Mouse (Mus musculus) neural tube, embryonic 14.5 days (tissue): Measurements from ENCODE around the gene Prss53. TPM values are rescaled to one million over a fixed set of nuclear protein-coding genes. Genes with fewer than 3 reads are reported as not detected.
"Not testable (repeated sequence)": the region's sequence is repeated elsewhere in the genome, so short reads cannot be mapped to it uniquely, and the experiment has no call there.

Experiments used
- ATAC-seq: fragments of 200-750 bp; cut with Nextera tagmentation; 2 replicates; pipeline ENCODE4 v1.8.0; 2017; ENCODE audit warnings: low read depth, mild to moderate bottlenecking, moderate TSS enrichment, moderate library complexity
- H3K27ac ChIP-seq: fragments of 300-500 bp; sonication (generic); 2 replicates; pipeline ENCODE4 v1.5.1; 2014; ENCODE audit warnings: low read depth, mild to moderate bottlenecking, control low read depth, low read length, moderate library complexity, mixed read lengths
- H3K27me3 ChIP-seq: fragments of 300-500 bp; sonication (generic); 2 replicates; pipeline ENCODE4 v1.6.1; 2014; ENCODE audit warnings: low read length; ENCODE audit not compliant: control insufficient read depth, insufficient read depth
- H3K36me3 ChIP-seq: fragments of 300-500 bp; sonication (generic); 2 replicates; pipeline ENCODE4 v1.6.1; 2014; ENCODE audit warnings: low read length, mixed read lengths; ENCODE audit not compliant: control insufficient read depth, insufficient read depth
- H3K4me1 ChIP-seq: fragments of 300-500 bp; sonication (generic); 2 replicates; pipeline ENCODE4 v1.6.1; 2014; ENCODE audit warnings: low read length; ENCODE audit not compliant: control insufficient read depth, insufficient read depth
- H3K4me2 ChIP-seq: fragments of 300-500 bp; sonication (generic); 2 replicates; pipeline ENCODE4 v1.6.1; 2014; ENCODE audit warnings: mild to moderate bottlenecking, low read depth, low read length, control low read depth
- H3K4me3 ChIP-seq: fragments of 300-500 bp; sonication (generic); 2 replicates; pipeline ENCODE4 v1.5.1; 2014; ENCODE audit warnings: low read depth, low read length, control low read depth, mixed read lengths
- H3K9ac ChIP-seq: fragments of 300-500 bp; sonication (generic); replicated peaks from 2 replicates; pipeline ENCODE4 v1.6.1; 2014; ENCODE audit warnings: low read depth, mild to moderate bottlenecking, control low read depth, low read length, mixed read lengths
- H3K9me3 ChIP-seq: fragments of 300-500 bp; sonication (generic); 2 replicates; pipeline ENCODE4 v1.6.1; 2016; ENCODE audit warnings: low read length; ENCODE audit not compliant: control insufficient read depth
- WGBS: fragments of 180-500 bp; shearing (Covaris S2); extraction: QIAGEN DNeasy Blood & Tissue Kit; methylation state at CpG from one replicate; pipeline ENCODE4 v1.1.7; 2014; 5-methylcytosine and 5-hydroxymethylcytosine counted together
- polyA plus RNA-seq: library from polyadenylated mRNA; unstranded; fragments of >200 nt; fragmentation: Nextera tagmentation; extraction: Ambion mirVana; gene quantifications from 2 replicates; pipeline ENCODE4 v1.2.1, GENCODE M21; 2014

Gene Prss53
- polyA plus RNA-seq, 1 experiment from 2014 or later, result 0.37 TPM

GRCm38 (mm10) chr7:127842001-127842718, 48.6 kb downstream of the Prss53 start:
- peak overlapping the region; percentile 60 for H3K4me3 ChIP-seq
- peak overlapping the region; percentile 22 for H3K9ac ChIP-seq
- no peaks in the 10 kb centered on the region for H3K36me3 ChIP-seq
- under 1% methylated on average over 40 of the region's 40 CpGs for WGBS
- peak overlapping the region; percentile 95 for H3K4me2 ChIP-seq
- H3K9me3 ChIP-seq, result no peaks in the 10 kb centered on the region
- peak overlapping the region; percentile 36; the same call in 1 of the 2 replicates for H3K27ac ChIP-seq
- peak; percentile 39 for ATAC-seq
- H3K4me1 ChIP-seq, result peaks cover 4% of the 10 kb centered on the region; the same call in 1 of the 2 replicates
- no peaks in the 10 kb centered on the region for H3K27me3 ChIP-seq

DNA sequence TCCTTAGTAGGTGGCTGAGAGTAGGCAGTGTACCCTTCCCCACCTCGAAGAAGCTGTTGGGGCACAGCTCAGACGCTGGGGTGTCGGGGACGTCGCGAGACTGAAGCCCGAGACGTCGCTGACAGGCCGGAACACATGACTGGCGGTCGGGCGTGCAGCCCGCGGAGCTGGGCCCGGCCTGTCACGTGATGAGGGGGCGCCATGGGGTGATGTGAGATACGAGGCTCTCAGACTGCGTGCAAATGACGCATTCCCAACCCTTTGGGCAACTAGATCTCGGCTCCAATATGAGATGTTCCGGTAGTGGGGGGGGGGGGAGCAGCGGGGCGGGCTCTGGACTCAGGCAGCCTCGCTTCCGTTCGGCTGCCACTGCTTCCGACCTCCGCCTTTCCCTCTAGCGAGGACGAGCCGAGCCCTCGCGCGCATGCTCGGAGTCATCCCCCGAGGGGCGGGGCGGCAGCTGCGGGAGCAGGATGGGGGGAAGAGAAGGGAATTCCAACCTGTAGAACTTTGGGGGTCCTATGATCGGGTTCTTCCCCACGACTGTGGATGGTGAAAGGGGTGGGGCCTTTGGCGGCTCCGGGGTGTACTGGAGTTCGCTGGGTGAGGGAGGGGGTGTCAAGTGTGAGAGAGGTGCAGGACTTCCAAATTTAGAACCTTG, 49.3 kb downstream of the Prss53 start:
- H3K36me3 ChIP-seq, result no peaks in the 10 kb centered on the region
- WGBS, result under 1% methylated on average over 42 of the region's 46 CpGs

DNA sequence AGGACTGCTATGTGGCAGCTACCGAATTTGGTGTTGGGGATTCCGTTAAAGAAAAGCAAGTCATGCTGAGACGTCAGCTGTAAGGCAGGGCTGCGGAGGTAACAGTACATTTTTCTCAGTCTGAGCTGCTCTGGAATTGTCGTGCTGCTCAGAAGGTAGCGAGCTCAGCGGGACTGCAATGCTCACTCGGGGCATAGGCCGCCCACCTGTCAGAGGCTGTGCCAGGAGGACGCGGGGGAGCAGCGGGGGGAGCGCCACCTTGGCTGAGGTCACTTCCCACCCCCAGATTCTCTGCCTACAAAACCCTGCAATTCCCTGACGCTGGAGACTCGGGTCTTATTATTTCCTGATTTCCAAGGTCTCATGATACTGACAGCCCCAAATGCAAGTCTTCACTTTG, 49.9 kb downstream of the Prss53 start:
- peak overlapping the region; percentile 60 for H3K4me3 ChIP-seq
- no peaks in the 10 kb centered on the region for H3K27me3 ChIP-seq
- ATAC-seq, result peak; percentile 35; the same call in 1 of the 2 replicates
- peaks cover 4% of the 10 kb centered on the region; the same call in 1 of the 2 replicates for H3K4me1 ChIP-seq
- peak overlapping the region; percentile 92 for H3K27ac ChIP-seq
- WGBS, result 4% methylated on average over 15 of the region's 15 CpGs
- H3K4me2 ChIP-seq, result peak overlapping the region; percentile 95
- no peaks in the 10 kb centered on the region for H3K36me3 ChIP-seq
- peak overlapping the region; percentile 61 for H3K9ac ChIP-seq
- H3K9me3 ChIP-seq, result no peaks in the 10 kb centered on the region

More for the DNA sequence above, 49.3 kb downstream of the Prss53 start:
- H3K27me3 ChIP-seq, result no peaks in the 10 kb centered on the region
- peak overlapping the region; percentile 92 for H3K27ac ChIP-seq
- peak overlapping the region; percentile 60 for H3K4me3 ChIP-seq
- peak overlapping the region; percentile 95 for H3K4me2 ChIP-seq
- no peaks in the 10 kb centered on the region for H3K9me3 ChIP-seq
- H3K4me1 ChIP-seq, result peaks cover 4% of the 10 kb centered on the region; the same call in 1 of the 2 replicates
- ATAC-seq, result peak; percentile 95
- H3K9ac ChIP-seq, result peak overlapping the region; percentile 61

GRCm38 (mm10) chr7:127840031-127840430, 50.7 kb downstream of the Prss53 start:
- not testable (repeated sequence) for H3K4me1 ChIP-seq, H3K27ac ChIP-seq, H3K36me3 ChIP-seq, H3K4me3 ChIP-seq, H3K4me2 ChIP-seq, H3K27me3 ChIP-seq, H3K9ac ChIP-seq, ATAC-seq, H3K9me3 ChIP-seq
- 80% methylated on average over 2 of the region's 2 CpGs for WGBS

DNA sequence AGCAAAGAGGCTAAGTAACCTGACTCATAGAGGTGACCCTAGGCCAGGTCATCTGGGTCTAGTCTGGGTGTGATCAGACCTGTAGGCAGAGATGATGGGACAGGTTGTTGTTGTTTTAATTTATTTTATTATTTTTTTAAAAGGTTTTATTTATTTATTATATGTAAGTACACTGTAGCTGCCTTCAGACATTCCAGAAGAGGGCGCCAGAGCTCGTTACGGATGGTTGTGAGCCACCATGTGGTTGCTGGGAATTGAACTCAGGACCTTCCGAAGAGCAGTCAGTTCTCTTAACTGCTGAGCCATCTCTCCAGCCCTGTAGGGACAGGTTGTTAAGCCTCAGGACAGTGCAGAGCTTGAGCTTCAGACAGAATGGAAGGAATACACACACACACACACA, 52.9 kb downstream of the Prss53 start:
- H3K36me3 ChIP-seq, ATAC-seq, H3K9ac ChIP-seq, H3K27ac ChIP-seq, H3K4me2 ChIP-seq, H3K27me3 ChIP-seq, H3K9me3 ChIP-seq, H3K4me3 ChIP-seq, H3K4me1 ChIP-seq: not testable (repeated sequence)
- 84% methylated on average over 4 of the region's 4 CpGs for WGBS

DNA sequence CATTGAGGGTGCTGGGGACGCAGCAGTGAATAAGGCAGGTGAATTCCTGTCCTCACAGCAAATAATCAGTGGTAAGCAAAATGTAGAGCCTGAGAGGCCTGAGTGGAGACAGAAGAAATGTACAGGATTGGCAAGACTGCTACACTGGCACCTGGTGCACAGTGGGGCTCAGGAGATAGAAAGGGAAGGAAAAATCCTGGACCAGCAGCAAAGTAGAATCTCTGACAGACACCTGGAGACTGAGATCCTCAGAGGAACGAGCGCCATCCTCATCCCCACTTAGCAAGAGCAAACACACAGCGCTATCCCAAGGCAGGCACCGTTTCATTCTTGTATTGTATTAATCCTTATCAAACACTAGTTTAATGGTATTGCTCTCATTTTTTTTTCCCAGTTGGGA, 53.3 kb downstream of the Prss53 start:
- Histone ChIP-seq H3K4me2 (no peak overlapping the region), H3K4me1 (peaks cover under 1% of the 10 kb centered on the region; the same call in 1 of the 2 replicates), H3K36me3 (no peaks in the 10 kb centered on the region), H3K27me3 (no peaks in the 10 kb centered on the region), H3K27ac (no peak overlapping the region), H3K9ac (no peak overlapping the region), H3K9me3 (no peaks in the 10 kb centered on the region), H3K4me3 (no peak overlapping the region)
- 96% methylated on average over 5 of the region's 5 CpGs for WGBS
- ATAC-seq, result no peak

Other genes starting within 250 kb of the Prss53 start
- 36.0 and 45.7 TPM in 2 replicates for gene Bcl7c, start 182.0 kb downstream of the Prss53 start, polyA plus RNA-seq
- 2.7 and 3.6 TPM in 2 replicates for gene Ctf1, start 178.2 kb downstream of the Prss53 start, polyA plus RNA-seq
- 0.27 TPM in 1 of 2 replicates, not detected in the other for gene Ctf2, start 158.8 kb downstream of the Prss53 start, polyA plus RNA-seq
- gene Fbxl19, start 146.4 kb downstream of the Prss53 start, polyA plus RNA-seq, result 6.5 and 9.1 TPM in 2 replicates
- gene Orai3, start 121.2 kb downstream of the Prss53 start, polyA plus RNA-seq, result 4.6 and 6.8 TPM in 2 replicates
- 22.4 and 23.3 TPM in 2 replicates for gene Setd1a, start 114.3 kb downstream of the Prss53 start, polyA plus RNA-seq
- gene Gm49388, start 105.4 kb downstream of the Prss53 start, polyA plus RNA-seq, result 0.64 TPM in 1 of 2 replicates, not detected in the other
- 7.0 and 9.6 TPM in 2 replicates for gene Hsd3b7, start 90.4 kb downstream of the Prss53 start, polyA plus RNA-seq
- gene Stx4a, start 66.7 kb downstream of the Prss53 start, polyA plus RNA-seq, result 9.8 and 13.5 TPM in 2 replicates
- 65.9 and 66.9 TPM in 2 replicates for gene Stx1b, start 66.4 kb downstream of the Prss53 start, polyA plus RNA-seq
- 12.0 and 13.1 TPM in 2 replicates for gene Zfp646, start 14.7 kb downstream of the Prss53 start, polyA plus RNA-seq
- 29.7 and 30.7 TPM in 2 replicates for gene Zfp668, start 14.1 kb downstream of the Prss53 start, polyA plus RNA-seq
- 0.40 and 0.54 TPM in 2 replicates for gene Gm21974, start 4.5 kb upstream of the Prss53 start, polyA plus RNA-seq
- gene Vkorc1, start 4.6 kb upstream of the Prss53 start, polyA plus RNA-seq, result 59.2 and 81.7 TPM in 2 replicates
- 58.0 and 65.8 TPM in 2 replicates for gene Bckdk, start 13.1 kb upstream of the Prss53 start, polyA plus RNA-seq
- 48.6 and 49.4 TPM in 2 replicates for gene Kat8, start 21.5 kb upstream of the Prss53 start, polyA plus RNA-seq
- gene Prss8, start 39.1 kb upstream of the Prss53 start, polyA plus RNA-seq, result 0.39 TPM in 1 of 2 replicates, not detected in the other
- 14.4 and 14.8 TPM in 2 replicates for gene Prss36, start 55.8 kb upstream of the Prss53 start, polyA plus RNA-seq
- gene Fus, start 76.5 kb upstream of the Prss53 start, polyA plus RNA-seq, result 47.6 and 52.2 TPM in 2 replicates
- gene Pycard, start 102.9 kb upstream of the Prss53 start, polyA plus RNA-seq, result 4.6 and 6.1 TPM in 2 replicates
- gene Trim72, start 113.0 kb upstream of the Prss53 start, polyA plus RNA-seq, result not detected in 2 replicates
- gene Itgam, start 171.7 kb upstream of the Prss53 start, polyA plus RNA-seq, result 0.25 and 1.2 TPM in 2 replicates
- gene Gm49368, start 171.7 kb upstream of the Prss53 start, polyA plus RNA-seq, result not detected in 2 replicates
- gene Itgax, start 238.6 kb upstream of the Prss53 start, polyA plus RNA-seq, result 0.15 TPM in 1 of 2 replicates, not detected in the other